In genomic region chr6:127146322-127146947, GRCm38 (mm10) we compare ENCODE assay signal across 20 mouse cellular contexts. TPM values are rescaled to one million over a fixed set of nuclear protein-coding genes. Genes with fewer than 3 reads are reported as not detected.
DNase-seq lines count a peak whose midpoint lies in the region; ATAC-seq lines count a peak whose summit lies in the region.
"Had no signal": no experiment of that assay in that cellular context is flagged by ENCODE, and none has a peak within 500 bp of the region (broad histone marks: within the 10 kb centered on the region; RNA-seq: fewer than 3 reads in every experiment).

No protein-coding gene starts in this region.

- H3K9me3 ChIP-seq in intestine, embryonic 16.5 days (ENCODE audit: control insufficient read depth, low read length), result no peaks in the 10 kb centered on the region
- H3K9me3 ChIP-seq: heart, embryonic 15.5 days; hindbrain, embryonic 13.5 days; kidney, embryonic 15.5 days; liver, embryonic 12.5 days had no signal

- no peak overlapping the region for H3K9ac ChIP-seq in intestine, embryonic 16.5 days (ENCODE audit: low read depth, low read length)
- H3K9ac ChIP-seq: heart, embryonic 15.5 days; hindbrain, embryonic 13.5 days; kidney, embryonic 15.5 days; lung, embryonic 14.5 days had no signal

- H3K4me2 ChIP-seq in intestine, embryonic 16.5 days (ENCODE audit: low read depth, low read length), result peak overlapping the region; percentile 17; the same call in 1 of the 2 replicates
- H3K4me2 ChIP-seq: heart, embryonic 15.5 days; hindbrain, embryonic 13.5 days; kidney, embryonic 15.5 days had no signal

- WGBS in intestine, embryonic 16.5 days, result 76% methylated on average over 3 of the region's 3 CpGs

- DNase-seq in cerebellum, postnatal 10 days, result peak; percentile 43 to 47
- no peak for DNase-seq in cerebellum, postnatal 36 days
- peak; percentile 46 for DNase-seq in gastrocnemius, postnatal 14 days
- no peak for DNase-seq in gastrocnemius, adult 18-20 months (ENCODE audit: low spot score)
- peak; percentile 19 for DNase-seq in lung, postnatal 10 days
- DNase-seq in lung, adult 18-20 months, result no peak
- no peak for DNase-seq in right cerebral cortex, postnatal 14 days
- DNase-seq: adrenal gland, postnatal 36 days; cerebellum, adult 18-20 months; kidney, postnatal 4 days; layer of hippocampus, adult 9-11 months; lung, embryonic 14.5 days had no signal

- peak overlapping the region; percentile 50; the same call in 1 of the 2 replicates for H3K27ac ChIP-seq in intestine, embryonic 16.5 days (ENCODE audit: low read length)
- H3K27ac ChIP-seq: heart, embryonic 15.5 days; hindbrain, embryonic 13.5 days; left cerebral cortex, adult 2 months; liver, embryonic 12.5 days had no signal

- H3K36me3 ChIP-seq in intestine, embryonic 16.5 days (ENCODE audit: control insufficient read depth, insufficient read depth, low read length), result no peaks in the 10 kb centered on the region
- H3K36me3 ChIP-seq: hindbrain, embryonic 13.5 days had no signal

- peaks cover 56% of the 10 kb centered on the region for H3K4me1 ChIP-seq in intestine, embryonic 16.5 days (ENCODE audit: control insufficient read depth, insufficient read depth, low read length)

- intact Hi-C loops in gastrocnemius, postnatal 14 days (cut with DNase I; ENCODE audit: low total_unique reads), result loop anchor here (5.0 to 10.0 kb wide), 2 partner anchors 178 to 301 kb away; partner anchors contain the start of gene Parp11

- no peak for ATAC-seq in intestine, embryonic 16.5 days
- ATAC-seq: CD4-positive, CD25-positive, alpha-beta regulatory T cell, adult 4 months; inflammation-experienced regulatory T-cells, adult 6 months; liver, embryonic 12.5 days had no signal

- no peak overlapping the region for H3K4me3 ChIP-seq in intestine, embryonic 16.5 days (ENCODE audit: low read length)
- H3K4me3 ChIP-seq: heart, embryonic 15.5 days; hindbrain, embryonic 13.5 days; kidney, embryonic 15.5 days; left cerebral cortex, adult 2 months; liver, embryonic 12.5 days had no signal

- H3K27me3 ChIP-seq in intestine, embryonic 16.5 days (replicated peaks; ENCODE audit: control insufficient read depth, insufficient read depth, low read length), result no peaks in the 10 kb centered on the region
- H3K27me3 ChIP-seq: heart, embryonic 15.5 days; kidney, embryonic 15.5 days had no signal

RNA-seq across cellular contexts. Expression of gene Ccnd2, which starts 5.6 kb away (rescaled TPM):
- total RNA-seq in gastrocnemius, postnatal 14 days (2021), result 10 to 100 TPM; 17.6 to 31.6 TPM
- total RNA-seq in gastrocnemius, adult 18-20 months (2021), result 10 to 100 TPM in 1 of 2 experiments, 1 to 10 TPM in 1; 7.2 to 12.8 TPM
- polyA plus RNA-seq in intestine, embryonic 16.5 days (2015; fragmentation: Nextera tagmentation; extraction: Ambion mirVana), result 822 and 875 TPM in 2 replicates

RNA-seq across cellular contexts. Expression of gene Tigar, which starts 37.1 kb away (rescaled TPM):
- 10 to 100 TPM; 16.4 to 18.9 TPM for total RNA-seq in gastrocnemius, postnatal 14 days (2021)
- total RNA-seq in gastrocnemius, adult 18-20 months (2021), result 100 to 1,000 TPM in 1 of 2 experiments, 10 to 100 TPM in 1; 99.5 to 105 TPM
- polyA plus RNA-seq in intestine, embryonic 16.5 days (2015; fragmentation: Nextera tagmentation; extraction: Ambion mirVana), result 4.1 and 4.6 TPM in 2 replicates

Comparison
In these comparisons a context has a peak if more than half of its experiments do, and no peak if none do; other contexts are left out.
1. DNase-seq: peak in cerebellum, postnatal 10 days (2 of 2), gastrocnemius, postnatal 14 days (single experiment) and lung, postnatal 10 days (single experiment); none in cerebellum, postnatal 36 days (0 of 2), gastrocnemius, adult 18-20 months (single experiment), lung, adult 18-20 months (0 of 2) and right cerebral cortex, postnatal 14 days (single experiment).
2. RNA of gene Tigar, which starts 37.1 kb away (total RNA-seq): 99.5 to 105 TPM in gastrocnemius, adult 18-20 months; 16.4 to 18.9 TPM in gastrocnemius, postnatal 14 days; every median in the first group is over 4 times any median in the second.